7 mouse cellular contexts compared by ENCODE assay signal in genomic region chr14:54781610-54782365, GRCm38 (mm10). TPM values are rescaled to one million over a fixed set of nuclear protein-coding genes. Genes with fewer than 3 reads are reported as not detected.
DNase-seq lines count a peak whose midpoint lies in the region; ATAC-seq and TF ChIP-seq lines count a peak whose summit lies in the region.

Slc7a8 (minus strand) TSS chr14:54781946.

- H3K4me3 ChIP-seq in embryonic facial prominence, embryonic 10.5 days, result peak within 1 kb of the TSS; percentile 62
- peak within 1 kb of the TSS; percentile 43 for H3K4me3 ChIP-seq in limb, embryonic 14.5 days (replicated peaks; ENCODE audit: low read length)
- peak within 1 kb of the TSS; percentile 48 for H3K4me3 ChIP-seq in midbrain, embryonic 15.5 days

- H3K27me3 ChIP-seq in embryonic facial prominence, embryonic 10.5 days (replicated peaks; ENCODE audit: low read depth, poor library complexity, severe bottlenecking), result peaks cover 56% of the 10 kb centered on the region
- peaks cover 36% of the 10 kb centered on the region for H3K27me3 ChIP-seq in limb, embryonic 14.5 days (ENCODE audit: control insufficient read depth, insufficient read depth, low read length)
- no peaks in the 10 kb centered on the region for H3K27me3 ChIP-seq in midbrain, embryonic 15.5 days (replicated peaks)

- H3K36me3 ChIP-seq in embryonic facial prominence, embryonic 10.5 days (replicated peaks), result no peaks in the 10 kb centered on the region
- H3K36me3 ChIP-seq in limb, embryonic 14.5 days (ENCODE audit: control insufficient read depth, insufficient read depth, low read length), result no peaks in the 10 kb centered on the region
- H3K36me3 ChIP-seq in midbrain, embryonic 15.5 days (replicated peaks), result no peaks in the 10 kb centered on the region

- H3K9ac ChIP-seq in limb, embryonic 14.5 days (ENCODE audit: low read depth, low read length, severe bottlenecking), result peak within 1 kb of the TSS; percentile 43
- peak within 1 kb of the TSS; percentile 36 for H3K9ac ChIP-seq in midbrain, embryonic 15.5 days

- no peaks in the 10 kb centered on the region for H3K9me3 ChIP-seq in embryonic facial prominence, embryonic 10.5 days
- no peaks in the 10 kb centered on the region for H3K9me3 ChIP-seq in limb, embryonic 14.5 days (ENCODE audit: control insufficient read depth, low read length)
- no peaks in the 10 kb centered on the region for H3K9me3 ChIP-seq in midbrain, embryonic 15.5 days

- peaks cover 14% of the 10 kb centered on the region for H3K4me1 ChIP-seq in embryonic facial prominence, embryonic 10.5 days
- peaks cover 3% of the 10 kb centered on the region; the same call in 1 of the 2 replicates for H3K4me1 ChIP-seq in limb, embryonic 14.5 days (ENCODE audit: control insufficient read depth, insufficient read depth, low read length)
- peaks cover 13% of the 10 kb centered on the region for H3K4me1 ChIP-seq in midbrain, embryonic 15.5 days

- TF ChIP-seq POLR2A in limb, embryonic 14.5 days (IDR thresholded peaks at IDR 0.05; ENCODE audit: borderline replicate concordance, extremely low read depth, insufficient read depth, insufficient read length), result no peak

- 2% methylated on average over 37 of the region's 37 CpGs for WGBS in embryonic facial prominence, embryonic 10.5 days
- 2% methylated on average over 37 of the region's 37 CpGs for WGBS in limb, embryonic 14.5 days
- 1% methylated on average over 37 of the region's 37 CpGs for WGBS in midbrain, embryonic 15.5 days

- ATAC-seq in limb, embryonic 14.5 days (ENCODE audit: low FRiP score, low read depth), result peak; percentile 34; the same call in 1 of the 2 replicates
- ATAC-seq in midbrain, embryonic 15.5 days (replicated peaks), result peak; percentile 86

- H3K4me2 ChIP-seq in limb, embryonic 14.5 days (replicated peaks; ENCODE audit: low read depth, low read length, severe bottlenecking), result peak within 1 kb of the TSS; percentile 96
- peak within 1 kb of the TSS; percentile 94 for H3K4me2 ChIP-seq in midbrain, embryonic 15.5 days

- DNase-seq in adrenal gland, postnatal 25 days, result peak; percentile 67
- DNase-seq in embryonic facial prominence, embryonic 10.5 days (ENCODE audit: low spot score), result peak; percentile 69
- peak; percentile 69 to 73 for DNase-seq in heart, adult 18-20 months
- DNase-seq in kidney, adult 18-20 months, result peak; percentile 82
- peak; percentile 34 for DNase-seq in limb, embryonic 14.5 days (ENCODE audit: low spot score)
- DNase-seq in spleen, postnatal 36 days (ENCODE audit: low spot score in 2 of 2), result peak; percentile 23 to 26

- H3K27ac ChIP-seq in embryonic facial prominence, embryonic 10.5 days (replicated peaks), result no peak within 1 kb of the TSS
- no peak within 1 kb of the TSS for H3K27ac ChIP-seq in limb, embryonic 14.5 days (replicated peaks; ENCODE audit: low read depth, low read length)
- H3K27ac ChIP-seq in midbrain, embryonic 15.5 days, result peak within 1 kb of the TSS; percentile 66

RNA-seq across cellular contexts. Expression of gene Slc7a8, which starts in this region (rescaled TPM):
- total RNA-seq in adrenal gland, postnatal 25 days (2021), result 58.4 and 64.6 TPM in 2 replicates
- 1.3 and 1.6 TPM in 2 replicates for polyA plus RNA-seq in embryonic facial prominence, embryonic 10.5 days (2016; fragmentation: Nextera tagmentation; extraction: Ambion mirVana)
- total RNA-seq in heart, adult 18-20 months (2021), result 1 to 10 TPM; 3.1 to 3.3 TPM
- polyA plus RNA-seq in limb, embryonic 14.5 days (2012; rRNA removed), result 5.8 and 6.9 TPM in 2 replicates
- 4.5 and 4.7 TPM in 2 replicates for polyA plus RNA-seq in limb, embryonic 14.5 days (2014; fragmentation: Nextera tagmentation; extraction: Ambion mirVana)
- polyA plus RNA-seq in midbrain, embryonic 15.5 days (2015; fragmentation: Nextera tagmentation; extraction: Ambion mirVana), result 8.9 and 9.9 TPM in 2 replicates

Comparison
In these comparisons a context has a peak if more than half of its experiments do, and no peak if none do; other contexts are left out.
1. RNA of gene Slc7a8 (total RNA-seq): 58.4 to 64.6 TPM in adrenal gland, postnatal 25 days; 3.1 to 3.3 TPM in heart, adult 18-20 months; every median in the first group is over 10 times any median in the second.
2. DNase-seq: peak in every context shown above with its lines; median percentile 82 in kidney, adult 18-20 months; 71 in heart, adult 18-20 months; 69 in embryonic facial prominence, embryonic 10.5 days; 67 in adrenal gland, postnatal 25 days; 34 in limb, embryonic 14.5 days; 24 in spleen, postnatal 36 days.
3. Peak in every context shown above with its lines, with median percentiles within 50 percentile points of each other: H3K4me3 ChIP-seq.